Mouse (Mus musculus) hematopoietic stem cell, adult 5-6 weeks (primary cell): Measurements from ENCODE around the gene Chst14. TPM values are rescaled to one million over a fixed set of nuclear protein-coding genes. Genes with fewer than 3 reads are reported as not detected.

ENCODE experiments used
- total RNA-seq: library from RNA; stranded (forward); fragments of 172-1452, 232-1000 nt; gene quantifications from 2 replicates; pipeline ENCODE4 v1.2.3, GENCODE M21; 2017

Chst14 gene
- total RNA-seq, 1 experiment from 2014 or later, result 4.5 TPM

Other genes starting within 250 kb of the Chst14 start
- 1.9 and 2.3 TPM in 2 replicates for gene Ankrd63, start 222.5 kb upstream of the Chst14 start, total RNA-seq
- 67.8 and 118 TPM in 2 replicates for gene Plcb2, start 198.1 kb upstream of the Chst14 start, total RNA-seq
- gene Inafm2, start 180.7 kb upstream of the Chst14 start, total RNA-seq, result 17.7 and 23.0 TPM in 2 replicates
- gene Ccdc9b, start 163.8 kb upstream of the Chst14 start, total RNA-seq, result 2.1 and 2.8 TPM in 2 replicates
- not detected in 2 replicates for gene Phgr1, start 153.7 kb upstream of the Chst14 start, total RNA-seq
- gene Disp2, start 146.8 kb upstream of the Chst14 start, total RNA-seq, result not detected in 2 replicates
- gene Knstrn, start 112.5 kb upstream of the Chst14 start, total RNA-seq, result 97.9 and 151 TPM in 2 replicates
- gene Ivd, start 64.5 kb upstream of the Chst14 start, total RNA-seq, result 30.4 and 35.1 TPM in 2 replicates
- gene Bahd1, start 26.1 kb upstream of the Chst14 start, total RNA-seq, result 6.4 and 6.9 TPM in 2 replicates
- 8.0 and 16.3 TPM in 2 replicates for gene Ccdc32, start 102.9 kb downstream of the Chst14 start, total RNA-seq
- 18.7 and 22.1 TPM in 2 replicates for gene Rpusd2, start 108.3 kb downstream of the Chst14 start, total RNA-seq
- gene Knl1, start 120.6 kb downstream of the Chst14 start, total RNA-seq, result 52.0 and 56.7 TPM in 2 replicates
- 16.8 and 29.0 TPM in 2 replicates for gene Rad51, start 186.3 kb downstream of the Chst14 start, total RNA-seq
- 35.9 and 38.9 TPM in 2 replicates for gene Rmdn3, start 230.5 kb downstream of the Chst14 start, total RNA-seq
- 2.2 TPM in 1 of 2 replicates, not detected in the other for gene Gchfr, start 241.3 kb downstream of the Chst14 start, total RNA-seq
- not detected in 2 replicates for gene Gm14137, start 248.0 kb downstream of the Chst14 start, total RNA-seq